Mouse (Mus musculus) forebrain, embryonic 13.5 days (tissue): ENCODE measurements around the gene Prdm16. TPM values are rescaled to one million over a fixed set of nuclear protein-coding genes. Genes with fewer than 3 reads are reported as not detected.

Experiments used
- ATAC-seq: fragments of 200-750 bp; cut with Nextera tagmentation; 2 replicates; pipeline ENCODE4 v1.8.0; 2017
- H3K27ac ChIP-seq: fragments of 300-500 bp; sonication (generic); 2 replicates; pipeline ENCODE4 v1.5.1; 2015; ENCODE audit warnings: inconsistent platforms, mild to moderate bottlenecking, moderate library complexity
- H3K27me3 ChIP-seq: fragments of 300-500 bp; sonication (generic); 2 replicates; pipeline ENCODE4 v1.6.1; 2015; ENCODE audit warnings: mild to moderate bottlenecking, inconsistent platforms
- H3K36me3 ChIP-seq: fragments of 300-500 bp; sonication (generic); 2 replicates; pipeline ENCODE4 v1.6.1; 2015; ENCODE audit warnings: mild to moderate bottlenecking, inconsistent platforms; ENCODE audit not compliant: poor library complexity, severe bottlenecking
- H3K4me1 ChIP-seq: fragments of 300-500 bp; sonication (generic); 2 replicates; pipeline ENCODE4 v1.6.1; 2015; ENCODE audit warnings: inconsistent platforms
- H3K4me2 ChIP-seq: fragments of 300-500 bp; sonication (generic); 2 replicates; pipeline ENCODE4 v1.6.1; 2015; ENCODE audit warnings: inconsistent platforms, mild to moderate bottlenecking, moderate library complexity
- H3K4me3 ChIP-seq: fragments of 300-500 bp; sonication (generic); 2 replicates; pipeline ENCODE4 v1.5.1; 2015; ENCODE audit warnings: mild to moderate bottlenecking, inconsistent platforms
- H3K9ac ChIP-seq: fragments of 300-500 bp; sonication (generic); 2 replicates; pipeline ENCODE4 v1.6.1; 2015; ENCODE audit warnings: mild to moderate bottlenecking, inconsistent platforms
- H3K9me3 ChIP-seq: fragments of 300-500 bp; sonication (generic); replicated peaks from 2 replicates; pipeline ENCODE4 v1.6.1; 2016; ENCODE audit warnings: inconsistent platforms
- WGBS: fragments of 180-500 bp; shearing (Covaris S2); methylation state at CpG from one replicate; pipeline ENCODE4 v1.1.7; 2015; 5-methylcytosine and 5-hydroxymethylcytosine counted together
- polyA plus RNA-seq: library from polyadenylated mRNA; unstranded; fragments of >200 nt; fragmentation: Nextera tagmentation; extraction: Ambion mirVana; gene quantifications from 2 replicates; pipeline ENCODE4 v1.2.1, GENCODE M21; 2015

Gene Prdm16
- polyA plus RNA-seq, 1 experiment from 2014 or later = 41.3 TPM

DNA sequence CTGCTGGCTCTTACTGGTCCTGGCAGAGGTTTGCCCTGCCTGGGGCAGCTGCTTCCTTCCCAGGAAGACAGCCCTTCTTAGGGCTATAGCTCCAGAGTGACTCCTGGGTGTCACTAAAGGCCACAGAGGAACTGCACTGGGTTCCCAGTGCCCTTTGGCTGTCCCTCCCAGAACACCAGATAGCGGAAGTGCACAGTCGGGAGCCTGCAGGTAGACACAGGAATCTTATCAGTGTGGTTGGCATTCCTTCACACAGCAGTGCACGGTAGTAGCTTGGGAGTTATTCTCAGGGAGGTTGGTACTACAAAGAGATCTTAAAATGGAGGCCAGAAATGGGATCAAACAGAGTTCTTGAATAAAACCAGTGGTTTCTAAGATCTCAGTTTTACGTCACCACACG, 278.3 kb downstream of the Prdm16 start:
- no peak for ATAC-seq
- Histone ChIP-seq H3K4me1 (peaks cover 21% of the 10 kb centered on the region), H3K4me3 (no peak overlapping the region), H3K9me3 (no peaks in the 10 kb centered on the region), H3K27me3 (no peaks in the 10 kb centered on the region), H3K4me2 (no peak overlapping the region), H3K9ac (no peak overlapping the region), H3K36me3 (peaks cover 11% of the 10 kb centered on the region), H3K27ac (no peak overlapping the region)
- 73% methylated on average over 5 of the region's 5 CpGs for WGBS

DNA sequence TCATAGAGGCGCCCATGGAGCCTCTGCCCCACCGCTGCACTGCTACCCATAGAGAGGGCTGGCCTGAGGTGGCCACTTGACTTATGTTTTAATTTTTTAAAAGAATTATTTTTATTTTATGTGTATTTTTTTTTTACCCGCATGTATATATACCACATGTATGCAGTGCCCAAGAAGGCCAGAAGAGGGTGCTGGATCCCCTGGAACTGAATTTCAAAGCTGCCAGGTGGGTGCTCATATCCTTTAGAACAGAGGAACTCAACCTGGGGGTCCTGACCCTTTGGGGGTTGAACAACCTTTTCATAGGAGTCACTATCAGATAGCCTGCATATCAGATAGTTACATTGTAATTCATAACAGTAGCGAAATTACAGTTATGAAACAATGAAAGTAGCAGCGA, 281.3 kb downstream of the Prdm16 start:
- Histone ChIP-seq H3K9ac (no peak overlapping the region), H3K9me3 (no peaks in the 10 kb centered on the region), H3K4me3 (no peak overlapping the region), H3K36me3 (peaks cover 11% of the 10 kb centered on the region), H3K4me2 (no peak overlapping the region), H3K27me3 (no peaks in the 10 kb centered on the region), H3K4me1 (peaks cover 28% of the 10 kb centered on the region), H3K27ac (no peak overlapping the region)
- WGBS = 96% methylated on average over 5 of the region's 5 CpGs
- no peak for ATAC-seq

DNA sequence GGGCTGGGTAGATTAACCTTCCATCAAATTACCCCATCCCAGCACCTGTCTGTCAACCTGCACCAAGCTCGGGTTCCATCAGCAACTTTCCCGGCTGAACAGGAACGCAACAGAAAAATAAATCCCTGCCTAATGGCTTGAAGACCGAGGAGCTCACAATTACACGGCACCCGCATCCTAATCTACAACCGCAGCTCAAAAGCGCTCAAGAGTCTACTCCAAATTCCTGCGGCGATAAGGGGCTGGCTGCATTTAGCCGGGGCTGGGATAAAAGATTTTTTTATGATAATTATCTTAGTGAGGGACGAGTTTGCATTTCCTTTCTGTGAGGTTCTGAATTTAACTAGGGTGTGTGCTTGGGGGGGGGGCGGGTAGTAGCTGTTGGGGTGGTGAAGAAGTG, 284.4 kb downstream of the Prdm16 start:
- 52% methylated on average over 13 of the region's 13 CpGs for WGBS
- H3K27ac ChIP-seq = no peak overlapping the region

DNA sequence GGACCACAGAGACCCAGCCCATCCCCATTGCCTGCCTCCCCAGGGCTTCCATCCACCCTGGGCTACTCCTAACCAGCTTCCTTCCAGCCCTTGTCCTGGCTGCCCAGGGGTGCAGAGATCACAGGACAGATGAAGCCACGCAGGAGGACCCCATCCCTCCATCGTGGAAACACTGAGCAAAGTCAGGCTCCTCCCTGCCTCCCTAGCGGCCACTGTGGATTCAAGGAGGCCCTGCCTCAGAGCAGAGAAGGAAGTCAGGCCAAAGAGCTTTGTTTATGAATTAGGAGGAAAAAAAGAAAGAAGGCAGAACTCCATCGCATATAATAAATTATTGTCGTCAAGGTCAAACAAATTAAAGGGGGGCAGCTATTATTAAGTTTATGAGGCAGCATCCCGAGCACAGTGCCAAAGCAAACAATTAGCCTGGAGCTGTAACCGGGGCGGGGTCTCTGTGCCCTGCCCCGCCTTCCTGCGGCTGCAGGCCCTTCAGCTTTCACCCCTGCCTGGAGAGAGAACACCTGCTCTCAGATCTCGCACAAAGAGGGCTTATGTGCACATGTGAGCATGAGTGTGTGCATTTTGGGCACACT, 288.4 kb downstream of the Prdm16 start:
- Histone ChIP-seq H3K4me1 (peaks cover 34% of the 10 kb centered on the region), H3K27ac (no peak overlapping the region), H3K36me3 (peaks cover 37% of the 10 kb centered on the region), H3K9me3 (no peaks in the 10 kb centered on the region), H3K4me3 (no peak overlapping the region), H3K9ac (no peak overlapping the region), H3K4me2 (no peak overlapping the region), H3K27me3 (no peaks in the 10 kb centered on the region)
- 55% methylated on average over 11 of the region's 11 CpGs for WGBS
- no peak for ATAC-seq

More for the DNA sequence above, 284.4 kb downstream of the Prdm16 start:
- no peak overlapping the region for H3K4me3 ChIP-seq
- peaks cover 19% of the 10 kb centered on the region for H3K36me3 ChIP-seq
- peaks cover 26% of the 10 kb centered on the region for H3K4me1 ChIP-seq
- H3K9ac ChIP-seq = no peak overlapping the region
- no peak overlapping the region for H3K4me2 ChIP-seq
- no peaks in the 10 kb centered on the region for H3K9me3 ChIP-seq
- ATAC-seq = no peak
- H3K27me3 ChIP-seq = no peaks in the 10 kb centered on the region

DNA sequence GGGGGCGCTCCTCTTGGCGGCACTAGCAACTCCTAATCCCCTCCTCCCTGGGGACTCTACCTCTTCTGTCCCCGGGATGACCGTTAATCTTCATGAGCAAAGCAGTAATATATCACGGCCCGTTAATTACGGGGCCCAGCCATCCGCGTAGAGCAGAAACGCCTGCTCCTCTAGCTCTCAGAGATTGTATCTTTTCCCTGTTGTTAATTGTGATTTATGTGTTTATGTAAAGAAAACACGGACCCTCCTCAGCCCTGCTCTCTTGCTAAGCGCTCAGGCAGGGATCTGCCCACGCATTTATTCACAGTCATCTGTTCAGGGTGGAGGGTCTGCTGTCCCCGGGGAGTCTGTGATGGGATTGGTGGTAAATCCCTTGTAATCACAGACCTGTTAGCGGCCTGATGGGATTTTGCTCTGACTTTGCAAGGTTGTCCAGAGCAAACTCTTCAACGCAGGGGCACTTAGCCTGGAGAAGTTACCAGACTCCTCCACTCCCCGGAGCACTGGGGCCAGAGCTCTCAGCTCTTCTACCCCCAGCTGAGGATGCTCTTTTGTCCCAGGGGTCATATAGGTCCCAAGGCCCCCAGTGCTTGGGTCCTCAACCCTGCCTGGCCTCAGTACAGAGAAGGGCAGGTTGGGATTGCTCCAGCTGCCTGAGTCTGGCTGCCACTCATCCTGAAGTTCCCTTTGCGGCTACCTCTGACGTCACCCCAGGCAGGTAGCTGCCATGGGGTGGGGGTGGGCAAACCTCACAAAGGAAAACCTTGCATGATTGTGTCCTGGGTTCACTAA, 289.7 kb downstream of the Prdm16 start:
- ATAC-seq = no peak
- Histone ChIP-seq H3K4me1 (peaks cover 28% of the 10 kb centered on the region), H3K9me3 (no peaks in the 10 kb centered on the region), H3K4me2 (no peak overlapping the region), H3K27me3 (no peaks in the 10 kb centered on the region), H3K27ac (no peak overlapping the region), H3K36me3 (peaks cover 51% of the 10 kb centered on the region), H3K9ac (no peak overlapping the region), H3K4me3 (no peak overlapping the region)
- whole genome bisulfite sequencing = 37% methylated on average over 19 of the region's 19 CpGs

DNA sequence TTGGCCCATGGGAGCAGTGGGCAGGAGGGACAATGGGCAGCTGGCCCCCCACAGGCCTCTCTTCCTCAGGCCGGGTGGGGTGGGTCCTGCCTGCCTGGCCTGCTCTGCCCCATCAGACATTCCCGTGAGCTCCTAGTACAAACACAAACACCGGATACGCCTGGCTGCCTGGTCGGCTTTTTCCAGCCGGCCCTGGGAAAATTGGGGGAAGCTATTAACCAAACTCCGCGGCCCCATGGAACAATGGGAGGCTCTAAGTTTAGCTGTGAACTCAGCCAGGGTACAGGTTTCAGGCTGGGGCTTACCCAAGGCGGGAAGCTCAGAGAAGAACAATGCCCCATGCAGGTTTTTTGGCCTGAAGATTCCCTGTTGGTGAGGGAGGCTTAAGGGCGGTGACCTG, 300.0 kb downstream of the Prdm16 start:
- Histone ChIP-seq H3K27ac (peak overlapping the region; percentile 63), H3K9ac (no peak overlapping the region), H3K9me3 (no peaks in the 10 kb centered on the region), H3K27me3 (no peaks in the 10 kb centered on the region), H3K4me2 (no peak overlapping the region), H3K36me3 (peaks cover 44% of the 10 kb centered on the region), H3K4me3 (no peak overlapping the region), H3K4me1 (peaks cover 23% of the 10 kb centered on the region)
- 9% methylated on average over 10 of the region's 10 CpGs for WGBS
- ATAC-seq = no peak

DNA sequence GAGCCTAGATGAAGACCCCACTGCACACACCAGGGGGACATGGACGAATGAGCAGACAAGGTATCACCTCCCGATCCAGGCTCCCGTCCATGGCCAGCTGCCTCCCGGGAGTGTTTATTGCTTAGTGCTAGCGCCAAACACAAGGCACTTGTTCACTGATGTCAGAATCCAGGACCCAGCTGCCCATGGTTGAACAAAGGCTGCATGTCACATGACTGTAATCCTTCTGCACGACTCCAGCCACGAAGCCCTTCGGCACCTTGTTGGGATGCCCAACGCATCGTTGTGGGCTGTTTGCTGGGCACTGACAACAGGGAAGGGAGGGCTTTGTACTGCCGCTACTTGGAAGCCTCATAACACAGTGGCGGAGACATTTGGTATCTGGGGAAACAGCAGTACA, 300.9 kb downstream of the Prdm16 start, which contains the start of gene B230104I21Rik:
TSS of gene B230104I21Rik (plus strand) at position 367 of the 400 bp plus-strand sequence.
- Histone ChIP-seq H3K27ac (peak within 1 kb of the TSS; percentile 63), H3K9ac (0 out of 2 replicates have a peak within 1 kb of the TSS, but pooled peaks have one; percentile 12), H3K36me3 (peaks cover 35% of the 10 kb centered on the region), H3K4me1 (peaks cover 31% of the 10 kb centered on the region), H3K4me2 (peak within 1 kb of the TSS; percentile 19; the same call in 1 of the 2 replicates), H3K4me3 (no peak within 1 kb of the TSS), H3K27me3 (no peaks in the 10 kb centered on the region), H3K9me3 (no peaks in the 10 kb centered on the region)
- peak; percentile 75 for ATAC-seq
- 33% methylated on average over 12 of the region's 12 CpGs for WGBS

DNA sequence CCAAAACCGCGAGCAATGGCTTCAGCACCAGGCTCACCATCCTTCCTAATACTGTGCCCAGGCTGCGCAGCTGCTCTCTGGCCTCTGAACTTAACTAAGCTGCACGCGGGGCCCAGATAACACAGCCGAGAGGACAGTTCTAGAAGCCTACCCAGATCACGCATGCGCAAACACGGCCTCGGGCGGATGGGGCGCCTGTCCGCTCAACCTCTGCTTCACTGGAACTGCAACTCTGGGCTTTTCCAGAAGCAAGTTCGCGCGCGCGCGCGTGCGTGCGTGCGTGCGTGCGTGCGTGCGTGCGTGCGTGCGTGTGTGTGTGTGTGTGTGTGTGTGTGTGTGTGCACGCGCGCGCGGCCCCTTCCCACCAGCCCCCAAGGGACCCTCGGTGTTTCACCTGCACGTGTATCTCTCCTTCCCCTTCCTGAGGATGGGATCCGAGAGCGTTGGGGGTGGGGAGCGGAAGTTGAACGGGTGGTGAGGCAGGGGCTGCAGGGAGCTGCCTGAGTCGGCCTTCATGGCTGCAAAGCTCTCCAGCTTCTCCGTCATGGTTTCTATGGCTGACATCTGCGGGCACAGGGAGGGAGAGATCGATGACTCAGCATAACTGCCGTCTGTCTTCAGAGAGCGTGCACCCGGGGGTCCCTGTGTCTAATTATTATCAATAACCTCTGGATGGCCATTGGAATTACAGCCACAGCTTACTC, 301.8 kb downstream of the Prdm16 start:
- Histone ChIP-seq H3K27ac (no peak overlapping the region), H3K4me2 (peak overlapping the region; percentile 19; the same call in 1 of the 2 replicates), H3K27me3 (no peaks in the 10 kb centered on the region), H3K36me3 (peaks cover 26% of the 10 kb centered on the region), H3K9me3 (no peaks in the 10 kb centered on the region), H3K4me1 (peaks cover 32% of the 10 kb centered on the region), H3K9ac (no peak overlapping the region), H3K4me3 (no peak overlapping the region)
- peak; percentile 31; the same call in 1 of the 2 replicates for ATAC-seq
- WGBS = 74% methylated on average over 46 of the region's 48 CpGs

DNA sequence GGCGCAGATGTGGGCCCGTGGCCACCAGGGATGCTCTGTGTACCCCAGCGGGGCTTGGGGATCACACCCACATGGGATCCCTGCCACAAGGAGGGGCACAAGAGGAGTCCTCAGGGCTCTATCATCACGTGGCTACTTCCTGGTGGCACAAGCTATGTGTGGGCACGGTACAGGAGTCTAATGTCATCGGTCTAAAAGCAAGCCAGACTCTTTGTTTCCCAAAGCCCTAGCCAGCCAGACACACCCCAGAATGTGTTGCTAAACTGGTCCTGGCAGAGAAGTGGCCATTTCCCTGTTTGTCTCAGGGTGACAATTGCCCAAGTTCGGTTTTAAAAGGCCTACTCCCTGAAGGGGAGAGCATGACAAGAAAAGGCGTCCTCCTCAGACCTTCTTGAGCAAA, 303.4 kb downstream of the Prdm16 start:
- Histone ChIP-seq H3K27me3 (no peaks in the 10 kb centered on the region), H3K9ac (no peak overlapping the region), H3K36me3 (peaks cover 28% of the 10 kb centered on the region), H3K9me3 (no peaks in the 10 kb centered on the region), H3K27ac (no peak overlapping the region), H3K4me2 (no peak overlapping the region), H3K4me3 (no peak overlapping the region), H3K4me1 (peaks cover 41% of the 10 kb centered on the region)
- no peak for ATAC-seq
- 80% methylated on average over 8 of the region's 8 CpGs for WGBS

DNA sequence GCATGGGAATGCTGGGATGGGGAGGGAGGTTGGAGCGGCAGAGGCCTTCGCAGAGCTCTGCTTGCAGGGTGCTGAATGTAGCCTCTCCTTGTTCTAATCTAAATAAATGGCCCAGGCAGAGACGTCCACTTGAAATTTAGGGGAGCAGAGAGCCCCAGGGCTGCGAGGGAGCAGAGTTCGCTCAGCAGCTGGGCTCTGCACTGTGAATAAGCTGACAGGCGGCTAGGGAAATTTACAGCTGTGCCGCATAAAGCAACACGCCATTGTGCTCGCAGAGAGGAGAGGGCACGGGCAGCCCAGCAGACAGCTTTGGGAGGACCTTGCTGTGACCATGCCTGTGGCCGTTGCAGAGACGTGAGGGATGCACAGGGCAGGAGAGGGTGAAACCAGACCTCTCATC, 305.4 kb downstream of the Prdm16 start:
- no peak for ATAC-seq
- Histone ChIP-seq H3K4me2 (no peak overlapping the region), H3K27ac (no peak overlapping the region), H3K9ac (peak overlapping the region; percentile 27; the same call in 1 of the 2 replicates), H3K4me3 (no peak overlapping the region), H3K27me3 (no peaks in the 10 kb centered on the region), H3K9me3 (no peaks in the 10 kb centered on the region), H3K36me3 (peaks cover 40% of the 10 kb centered on the region), H3K4me1 (peaks cover 29% of the 10 kb centered on the region)
- WGBS = 35% methylated on average over 12 of the region's 12 CpGs

DNA sequence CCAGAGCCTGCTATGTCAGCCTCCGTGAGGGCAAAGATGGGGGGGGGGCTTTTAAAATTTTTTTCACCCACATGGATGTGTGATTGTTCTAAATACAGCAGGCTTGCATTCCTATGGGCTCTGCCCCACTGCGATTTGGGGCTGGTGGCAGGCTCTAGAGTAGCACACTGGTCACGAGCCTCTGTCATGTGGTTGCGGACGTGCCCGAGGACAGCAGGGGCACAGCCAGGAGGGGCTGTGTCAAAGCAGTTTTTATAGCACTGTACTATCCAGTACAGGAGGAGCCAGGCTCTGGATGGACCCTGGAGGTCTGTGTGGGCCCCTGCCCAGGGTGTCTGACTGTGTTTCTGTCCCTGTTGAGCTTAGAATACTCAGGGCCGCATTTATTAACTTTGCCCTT, 306.7 kb downstream of the Prdm16 start:
- 92% methylated on average over 7 of the region's 7 CpGs for WGBS

DNA sequence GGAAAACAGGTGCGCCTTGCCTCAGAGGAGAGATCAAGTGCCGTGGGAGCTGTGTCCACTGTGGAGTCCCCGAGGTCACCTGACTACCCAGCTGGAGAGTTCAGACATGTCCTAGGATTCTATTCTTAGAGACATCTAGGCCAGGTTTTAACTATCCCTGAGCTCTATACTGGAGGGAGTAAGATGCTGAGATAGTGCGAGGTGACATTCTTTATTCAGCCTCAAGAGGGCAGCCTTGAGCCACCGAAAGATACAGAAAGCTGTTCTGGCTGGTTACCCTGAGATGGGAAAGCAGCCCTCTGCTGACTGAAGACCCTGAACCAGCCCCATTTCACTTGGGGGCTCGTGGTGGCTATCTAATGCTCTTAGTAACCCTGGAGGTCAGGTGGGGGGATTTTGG, 307.8 kb downstream of the Prdm16 start:
- Histone ChIP-seq H3K4me3 (no peak overlapping the region), H3K4me1 (peaks cover 19% of the 10 kb centered on the region), H3K27me3 (no peaks in the 10 kb centered on the region), H3K27ac (peak overlapping the region; percentile 57; the same call in 1 of the 2 replicates), H3K9ac (no peak overlapping the region), H3K9me3 (no peaks in the 10 kb centered on the region), H3K4me2 (no peak overlapping the region), H3K36me3 (peaks cover 44% of the 10 kb centered on the region)
- WGBS = 7% methylated on average over 6 of the region's 6 CpGs
- peak; percentile 71 for ATAC-seq

More for the DNA sequence above, 306.7 kb downstream of the Prdm16 start:
- Histone ChIP-seq H3K4me3 (no peak overlapping the region), H3K9me3 (no peaks in the 10 kb centered on the region), H3K4me2 (no peak overlapping the region), H3K4me1 (peaks cover 19% of the 10 kb centered on the region), H3K9ac (no peak overlapping the region), H3K36me3 (peaks cover 51% of the 10 kb centered on the region), H3K27ac (no peak overlapping the region), H3K27me3 (no peaks in the 10 kb centered on the region)
- no peak for ATAC-seq
